Mouse (Mus musculus) liver, embryonic 11.5 days (tissue): ENCODE measurements around the gene Phospho1. TPM values are rescaled to one million over a fixed set of nuclear protein-coding genes. Genes with fewer than 3 reads are reported as not detected.
A peak's percentile ranks its signal among the peaks of the same experiment; 100 is the strongest.

Experiments used
- ATAC-seq: fragments of 200-750 bp; cut with Nextera tagmentation; replicated peaks from 2 replicates; pipeline ENCODE4 v1.8.0; 2017; ENCODE audit warnings: moderate number of reproducible peaks, mild to moderate bottlenecking, moderate TSS enrichment, moderate library complexity; ENCODE audit not compliant: low FRiP score
- DNase-seq: peaks from one replicate; pipeline ENCODE4 v3.0.0-alpha.2; 2017; ENCODE audit warnings: low spot score
- H3K27ac ChIP-seq: fragments of 300-500 bp; sonication (generic); 2 replicates; pipeline ENCODE4 v1.5.1; 2014; ENCODE audit warnings: mild to moderate bottlenecking, low read depth, low read length, control low read depth
- H3K27me3 ChIP-seq: fragments of 300-500 bp; sonication (generic); replicated peaks from 2 replicates; pipeline ENCODE4 v1.6.1; 2014; ENCODE audit warnings: low read length, mixed read lengths; ENCODE audit not compliant: control insufficient read depth, insufficient read depth
- H3K36me3 ChIP-seq: fragments of 300-500 bp; sonication (generic); 2 replicates; pipeline ENCODE4 v1.6.1; 2014; ENCODE audit warnings: mild to moderate bottlenecking, low read length, moderate library complexity, mixed read lengths; ENCODE audit not compliant: control insufficient read depth, insufficient read depth
- H3K4me1 ChIP-seq: fragments of 300-500 bp; sonication (generic); replicated peaks from 2 replicates; pipeline ENCODE4 v1.6.1; 2014; ENCODE audit warnings: low read length, mixed read lengths; ENCODE audit not compliant: control insufficient read depth, insufficient read depth
- H3K4me2 ChIP-seq: fragments of 300-500 bp; sonication (generic); 2 replicates; pipeline ENCODE4 v1.6.1; 2014; ENCODE audit warnings: mild to moderate bottlenecking, control low read depth, moderate library complexity
- H3K4me3 ChIP-seq: fragments of 300-500 bp; sonication (generic); 2 replicates; pipeline ENCODE4 v1.5.1; 2014; ENCODE audit warnings: low read depth, low read length, control low read depth
- H3K9ac ChIP-seq: fragments of 300-500 bp; sonication (generic); 2 replicates; pipeline ENCODE4 v1.6.1; 2014; ENCODE audit warnings: low read depth, low read length, control low read depth
- H3K9me3 ChIP-seq: fragments of 300-500 bp; sonication (generic); 2 replicates; pipeline ENCODE4 v1.6.1; 2016; ENCODE audit warnings: low read length, inconsistent platforms, mixed read lengths; ENCODE audit not compliant: control insufficient read depth
- WGBS: fragments of 180-500 bp; shearing (Covaris S2); extraction: QIAGEN DNeasy Blood & Tissue Kit; methylation state at CpG from one replicate; pipeline ENCODE4 v1.1.7; 2014; 5-methylcytosine and 5-hydroxymethylcytosine counted together
- polyA plus RNA-seq: library from polyadenylated mRNA; unstranded; fragments of >200 nt; fragmentation: Nextera tagmentation; extraction: Ambion mirVana; gene quantifications from 2 replicates; pipeline ENCODE4 v1.2.1, GENCODE M21; 2014

The Phospho1 gene
- polyA plus RNA-seq, 1 experiment from 2014 or later: 0.74 TPM

DNA sequence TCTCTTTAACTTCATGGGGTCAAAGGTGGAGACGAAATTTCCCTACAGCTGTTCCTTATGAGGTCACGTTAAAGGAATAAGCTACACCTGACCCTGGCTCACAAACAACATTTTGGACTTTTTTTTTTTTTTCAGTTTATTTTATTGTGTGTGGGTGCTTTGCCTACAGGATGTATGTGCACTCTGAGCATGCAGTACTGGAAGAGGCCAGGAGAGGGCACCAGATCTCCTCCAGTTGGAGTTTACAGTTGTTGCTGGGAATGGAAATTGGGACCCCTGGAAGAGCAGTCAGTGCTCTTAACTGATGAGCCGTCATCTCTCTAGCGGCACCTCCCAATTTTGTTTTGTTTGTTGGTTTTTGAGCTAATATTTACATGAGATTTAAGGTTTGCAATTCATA lies 38.6 kb upstream of the Phospho1 start:
- Histone ChIP-seq H3K9ac (no peak overlapping the region), H3K4me3 (no peak overlapping the region), H3K4me1 (no peaks in the 10 kb centered on the region), H3K9me3 (no peaks in the 10 kb centered on the region), H3K36me3 (no peaks in the 10 kb centered on the region), H3K27me3 (no peaks in the 10 kb centered on the region), H3K4me2 (no peak overlapping the region), H3K27ac (no peak overlapping the region)
- ATAC-seq (no peak), DNase-seq (no peak)
- 86% methylated on average over 4 of the region's 4 CpGs for WGBS

DNA sequence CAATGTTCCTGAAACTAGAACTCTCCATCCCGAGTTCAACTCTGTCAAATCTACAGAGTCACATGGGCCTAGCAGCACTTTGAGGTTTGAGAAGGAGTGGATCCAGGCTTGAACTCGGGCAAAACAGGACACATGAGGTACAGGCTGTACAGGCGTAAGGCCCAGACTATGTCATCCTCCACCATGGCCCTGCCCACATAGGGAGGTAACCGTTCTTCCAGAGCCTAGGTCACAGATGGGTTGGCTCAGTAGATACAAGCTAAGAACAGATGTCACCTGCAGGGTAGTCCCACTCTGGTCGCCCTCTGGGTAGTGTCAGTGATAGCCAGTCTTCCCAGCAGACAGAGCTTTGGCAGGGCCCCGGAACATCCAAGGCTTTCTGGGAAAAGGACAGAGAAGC lies 37.8 kb upstream of the Phospho1 start:
- Histone ChIP-seq H3K27me3 (no peaks in the 10 kb centered on the region), H3K9ac (no peak overlapping the region), H3K4me1 (no peaks in the 10 kb centered on the region), H3K27ac (no peak overlapping the region), H3K9me3 (no peaks in the 10 kb centered on the region), H3K4me3 (no peak overlapping the region), H3K36me3 (no peaks in the 10 kb centered on the region), H3K4me2 (no peak overlapping the region)
- no peak for DNase-seq
- WGBS: 84% methylated on average over 6 of the region's 6 CpGs
- no peak; the same call in 1 of the 2 replicates for ATAC-seq

DNA sequence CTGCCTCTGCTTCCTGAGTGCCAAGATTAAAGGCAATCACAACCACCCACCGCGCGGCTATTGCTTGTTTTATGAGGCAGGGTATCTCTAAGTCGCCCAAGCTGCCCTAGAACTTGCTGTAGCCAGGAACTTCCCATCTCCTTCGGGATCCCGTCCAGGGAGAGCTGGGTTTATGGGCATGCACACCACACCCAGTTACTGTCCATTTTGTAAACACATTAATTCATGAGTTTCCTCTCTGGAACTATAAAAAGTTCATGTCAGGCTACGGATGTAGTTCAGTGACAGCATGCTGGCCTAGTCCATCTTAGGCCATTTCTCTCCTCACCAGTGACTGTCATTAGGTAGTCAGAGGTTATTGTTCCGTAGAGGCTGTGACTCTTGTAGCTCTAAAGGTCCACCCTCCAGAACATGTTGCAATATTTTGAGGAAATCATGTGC lies 34.8 kb upstream of the Phospho1 start:
- Histone ChIP-seq H3K4me1 (peaks cover 13% of the 10 kb centered on the region), H3K4me2 (no peak overlapping the region), H3K4me3 (no peak overlapping the region), H3K9ac (no peak overlapping the region), H3K27me3 (no peaks in the 10 kb centered on the region), H3K9me3 (no peaks in the 10 kb centered on the region), H3K36me3 (no peaks in the 10 kb centered on the region), H3K27ac (no peak overlapping the region)
- WGBS: 80% methylated on average over 8 of the region's 8 CpGs
- no peak for DNase-seq
- ATAC-seq: no peak

DNA sequence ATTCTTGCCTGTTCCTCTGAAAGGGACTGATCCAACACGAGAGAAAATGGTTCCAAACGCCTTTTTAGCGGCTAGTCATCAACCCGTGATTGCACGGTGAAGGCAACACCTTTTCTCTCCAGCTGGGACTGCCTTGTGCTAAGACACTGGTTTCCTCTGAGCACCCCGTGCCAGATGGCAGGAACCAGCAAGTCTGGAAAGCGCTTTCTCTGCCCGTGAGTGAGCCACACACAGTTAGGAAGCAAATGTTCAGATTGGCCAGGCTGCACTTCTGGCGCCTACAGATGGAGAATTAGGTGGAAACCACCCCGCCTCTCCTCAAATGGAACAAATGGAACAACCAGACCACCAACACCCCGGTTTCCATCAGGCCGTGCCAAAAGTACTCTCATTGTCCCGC lies 32.5 kb upstream of the Phospho1 start:
- no peak for DNase-seq
- H3K27ac ChIP-seq: no peak overlapping the region

DNA sequence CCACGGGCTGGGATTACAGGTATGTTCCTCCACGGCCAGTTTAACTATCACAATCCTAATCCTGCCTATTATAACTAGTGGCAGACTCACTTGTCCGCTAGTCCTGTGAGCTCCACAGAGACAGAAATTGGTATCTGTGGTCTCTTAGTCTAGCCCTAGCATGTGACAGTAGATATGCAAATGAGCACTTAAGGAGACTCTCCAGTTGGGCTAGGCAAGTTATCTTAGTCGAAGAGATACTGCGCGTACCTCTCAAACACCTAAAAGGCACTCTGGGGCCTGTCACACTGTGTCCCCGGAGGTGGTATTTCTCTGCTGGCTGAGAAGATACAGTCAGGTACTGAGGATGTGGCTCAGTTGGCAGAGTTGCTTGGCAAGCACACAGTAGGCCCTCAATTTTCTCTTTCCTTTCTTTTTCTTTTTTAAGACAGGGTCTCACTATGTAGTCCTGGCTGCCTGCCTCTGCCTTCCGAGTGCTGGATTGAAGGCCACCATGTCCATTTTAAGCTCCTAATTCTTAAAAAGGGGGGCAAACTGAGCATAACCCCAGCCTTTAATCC lies 31.3 kb upstream of the Phospho1 start:
- H3K4me2 ChIP-seq: peak overlapping the region; percentile 20

More for the DNA sequence above, 32.5 kb upstream of the Phospho1 start:
- no peak overlapping the region for H3K4me3 ChIP-seq
- no peak for ATAC-seq
- no peak overlapping the region for H3K4me2 ChIP-seq
- H3K4me1 ChIP-seq: peaks cover 17% of the 10 kb centered on the region
- no peaks in the 10 kb centered on the region for H3K9me3 ChIP-seq
- 78% methylated on average over 13 of the region's 13 CpGs for WGBS
- H3K27me3 ChIP-seq: peaks cover 11% of the 10 kb centered on the region
- H3K36me3 ChIP-seq: no peaks in the 10 kb centered on the region
- H3K9ac ChIP-seq: no peak overlapping the region

DNA sequence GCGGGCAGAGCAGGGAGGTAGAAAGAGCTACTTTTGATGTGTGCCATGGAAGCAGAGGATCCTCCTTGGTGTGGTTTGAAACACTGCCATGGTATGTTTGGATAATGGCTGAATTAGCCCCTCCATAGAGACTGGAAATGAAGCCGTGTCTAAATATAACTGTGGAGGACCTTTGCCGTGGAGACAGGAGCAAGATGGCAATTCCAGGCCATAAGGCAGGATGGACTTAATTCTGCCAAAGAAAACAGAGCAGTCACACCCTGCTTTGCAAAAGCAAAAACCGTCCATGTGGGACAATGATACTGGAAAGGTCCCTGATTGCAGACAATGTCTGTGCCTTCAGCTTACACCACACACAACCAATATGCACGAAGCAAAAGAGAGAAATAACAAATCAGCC lies 30.1 kb upstream of the Phospho1 start:
- no peak overlapping the region for H3K27ac ChIP-seq
- ATAC-seq: no peak

More for the DNA sequence above, 31.3 kb upstream of the Phospho1 start:
- DNase-seq (no peak), ATAC-seq (peak; percentile 85)
- no peak overlapping the region for H3K4me3 ChIP-seq
- H3K27ac ChIP-seq: 0 out of 2 replicates have a peak overlapping the region, but pooled peaks have one; percentile 19
- peaks cover 17% of the 10 kb centered on the region for H3K4me1 ChIP-seq
- no peaks in the 10 kb centered on the region for H3K36me3 ChIP-seq
- peak overlapping the region; percentile 5; the same call in 1 of the 2 replicates for H3K9ac ChIP-seq
- no peaks in the 10 kb centered on the region for H3K9me3 ChIP-seq
- WGBS: 70% methylated on average over 8 of the region's 8 CpGs
- H3K27me3 ChIP-seq: peaks cover 21% of the 10 kb centered on the region

DNA sequence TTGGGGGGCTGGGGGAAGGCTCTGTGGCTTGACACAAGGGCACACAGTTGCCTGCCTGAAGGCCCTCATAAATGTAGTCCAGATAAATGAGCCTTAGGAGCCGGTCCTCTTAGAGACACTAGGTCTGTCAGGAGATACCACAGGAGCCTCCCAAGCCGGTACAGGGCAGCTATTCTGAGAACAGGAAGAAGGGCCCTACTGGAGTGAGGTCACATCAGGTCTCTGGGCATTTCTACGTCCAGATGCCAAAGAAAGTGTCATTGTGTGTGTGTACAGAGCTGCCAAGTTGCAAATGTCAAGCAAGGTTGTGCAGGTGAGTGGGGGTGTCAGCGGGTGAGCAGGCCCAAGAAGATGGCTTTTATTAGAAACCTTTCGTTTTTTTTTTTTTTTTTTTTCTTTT lies 28.7 kb upstream of the Phospho1 start:
- Histone ChIP-seq H3K4me2 (no peak overlapping the region), H3K27me3 (peaks cover 26% of the 10 kb centered on the region), H3K9ac (no peak overlapping the region), H3K4me1 (peaks cover 24% of the 10 kb centered on the region), H3K9me3 (no peaks in the 10 kb centered on the region), H3K4me3 (no peak overlapping the region), H3K36me3 (no peaks in the 10 kb centered on the region), H3K27ac (no peak overlapping the region)
- no peak for DNase-seq
- 52% methylated on average over 5 of the region's 5 CpGs for WGBS
- ATAC-seq: no peak

More for the DNA sequence above, 30.1 kb upstream of the Phospho1 start:
- no peak for DNase-seq
- WGBS: 74% methylated on average over 5 of the region's 5 CpGs
- H3K4me3 ChIP-seq: no peak overlapping the region
- H3K9ac ChIP-seq: no peak overlapping the region
- H3K9me3 ChIP-seq: no peaks in the 10 kb centered on the region
- H3K4me2 ChIP-seq: no peak overlapping the region
- H3K27me3 ChIP-seq: peaks cover 26% of the 10 kb centered on the region
- H3K36me3 ChIP-seq: no peaks in the 10 kb centered on the region
- H3K4me1 ChIP-seq: peaks cover 17% of the 10 kb centered on the region

DNA sequence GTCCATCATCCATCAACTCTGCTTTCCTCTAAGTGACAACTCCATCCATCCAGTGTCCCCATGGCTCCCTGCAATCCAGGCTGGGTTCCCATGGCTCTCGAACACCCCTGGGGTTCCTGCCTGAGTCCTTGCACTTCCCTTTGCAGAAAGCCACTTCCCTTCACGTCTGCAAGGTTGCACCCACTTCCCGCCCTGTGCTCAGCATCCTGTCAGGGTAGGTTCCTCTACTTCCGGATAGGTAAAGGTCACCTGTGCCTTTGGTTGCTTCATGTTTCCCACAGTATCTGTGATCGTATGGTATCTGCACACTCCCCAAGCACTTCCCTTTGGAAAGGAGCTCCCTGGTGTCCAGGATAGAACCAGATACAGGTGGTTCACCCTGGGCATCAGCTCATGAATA lies 19.3 kb upstream of the Phospho1 start:
- H3K4me1 ChIP-seq: peaks cover 40% of the 10 kb centered on the region
- peak overlapping the region; percentile 34; the same call in 1 of the 2 replicates for H3K27ac ChIP-seq

DNA sequence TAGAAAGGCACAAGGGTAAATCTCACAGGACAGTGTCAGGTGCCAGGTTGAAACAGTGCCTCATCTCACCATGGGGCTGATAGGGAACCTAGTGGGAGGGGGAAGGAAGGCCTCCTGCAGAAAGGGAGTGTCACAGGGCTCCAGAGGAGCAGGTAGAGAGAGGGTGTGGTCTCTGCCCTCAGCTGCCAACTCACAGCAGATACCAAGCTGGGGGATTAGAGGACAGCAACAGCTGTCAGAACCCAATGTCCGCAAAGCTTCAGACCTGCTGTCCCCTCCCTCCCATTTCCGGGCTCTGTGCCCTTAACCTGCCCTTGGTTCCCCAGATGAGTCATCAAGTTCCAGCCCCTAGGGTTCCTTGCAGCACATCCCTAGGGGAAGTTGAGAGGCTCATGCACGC lies 18.8 kb upstream of the Phospho1 start:
- peak; percentile 53 for ATAC-seq
- Histone ChIP-seq H3K36me3 (no peaks in the 10 kb centered on the region), H3K4me1 (peaks cover 38% of the 10 kb centered on the region), H3K27me3 (no peaks in the 10 kb centered on the region), H3K27ac (peak overlapping the region; percentile 54; the same call in 1 of the 2 replicates), H3K9ac (0 out of 2 replicates have a peak overlapping the region, but pooled peaks have one; percentile 0), H3K4me3 (no peak overlapping the region), H3K4me2 (peak overlapping the region; percentile 12), H3K9me3 (peaks cover 6% of the 10 kb centered on the region)
- 18% methylated on average over 3 of the region's 3 CpGs for WGBS
- no peak for DNase-seq

More for the DNA sequence above, 19.3 kb upstream of the Phospho1 start:
- Histone ChIP-seq H3K9me3 (peaks cover 6% of the 10 kb centered on the region), H3K36me3 (no peaks in the 10 kb centered on the region), H3K27me3 (no peaks in the 10 kb centered on the region), H3K4me2 (peak overlapping the region; percentile 12; the same call in 1 of the 2 replicates), H3K4me3 (no peak overlapping the region), H3K9ac (no peak overlapping the region)
- ATAC-seq (no peak), DNase-seq (no peak)
- WGBS: 56% methylated on average over 5 of the region's 5 CpGs
